Mouse (Mus musculus) G1E (cell line): ENCODE results near the gene Gm20481. TPM values are rescaled to one million over a fixed set of nuclear protein-coding genes. Genes with fewer than 3 reads are reported as not detected.
"Not testable (repeated sequence)": the region's sequence is repeated elsewhere in the genome, so short reads cannot be mapped to it uniquely, and the experiment has no call there.

ENCODE experiments used
- ATAC-seq: 2 replicates; pipeline ENCODE4 v1.8.0; 2016; ENCODE audit warnings: mild to moderate bottlenecking; ENCODE audit not compliant: insufficient number of reproducible peaks, poor library complexity, low FRiP score, severe bottlenecking; ENCODE audit errors: extremely low read depth
- DNase-seq: peaks from one replicate; pipeline ENCODE4 v3.0.0; 2012; ENCODE audit warnings: low spot score
- H3K27me3 ChIP-seq: 2 replicates; pipeline ENCODE4 v1.6.1; 2012; ENCODE audit warnings: mild to moderate bottlenecking, low read length, inconsistent platforms; ENCODE audit not compliant: insufficient read depth
- H3K36me3 ChIP-seq: replicated peaks from 2 replicates; pipeline ENCODE3; 2012; ENCODE audit warnings: mild to moderate bottlenecking, inconsistent platforms
- H3K4me1 ChIP-seq: 2 replicates; pipeline ENCODE4 v1.6.1; 2012; ENCODE audit warnings: low read depth, low read length, inconsistent platforms, mixed read lengths; ENCODE audit not compliant: insufficient read depth
- H3K4me3 ChIP-seq: 2 replicates; pipeline ENCODE4 v1.5.1; 2012; ENCODE audit warnings: low read depth, mild to moderate bottlenecking, inconsistent platforms, low read length, moderate library complexity, mixed read lengths
- H3K9me3 ChIP-seq: replicated peaks from 2 replicates; pipeline ENCODE4 v1.6.1; 2012; ENCODE audit warnings: inconsistent platforms
- CTCF ChIP-seq: IDR thresholded peaks from 2 replicates; pipeline ENCODE4 v1.5.1; 2012; ENCODE audit warnings: low read depth, low read length, inconsistent platforms, mixed read lengths
- GATA1 ChIP-seq: IDR thresholded peaks from 2 replicates; pipeline ENCODE4 v1.6.1; 2012; ENCODE audit warnings: borderline replicate concordance, low read length, inconsistent platforms, mixed read lengths
- GATA2 ChIP-seq: IDR thresholded peaks from 2 replicates; pipeline ENCODE4 v1.6.1; 2012; ENCODE audit warnings: low read depth, low read length, inconsistent platforms, borderline replicate concordance
- POLR2AphosphoS5 ChIP-seq: IDR thresholded peaks from 2 replicates; pipeline ENCODE4 v1.6.1; 2012; ENCODE audit warnings: low read depth, low read length, inconsistent platforms; ENCODE audit not compliant: insufficient replicate concordance
- TAL1 ChIP-seq: conservative IDR thresholded peaks from 2 replicates; pipeline ENCODE4 v1.6.1; 2012; ENCODE audit warnings: low read depth, low read length, inconsistent platforms, mixed read lengths
- polyA plus RNA-seq: library from polyadenylated mRNA; stranded (reverse); fragments of >175 nt; gene quantifications from 2 replicates; pipeline ENCODE4 v1.2.3, GENCODE M21; 2012
- total RNA-seq, 2 experiments: library from RNA; stranded (forward) in 1 of 2; stranded (reverse) in 1 of 2; fragments of 200-1000 nt in 1 of 2; fragments of >200 nt in 1 of 2; fragmentation: Nextera tagmentation in 1 of 2; gene quantifications; 2 replicates each; pipeline ENCODE4 v1.2.3; 2014 to 2017

The Gm20481 gene
- total and polyA plus RNA-seq, 3 experiments = 0.44 TPM; not detected in 2

DNA sequence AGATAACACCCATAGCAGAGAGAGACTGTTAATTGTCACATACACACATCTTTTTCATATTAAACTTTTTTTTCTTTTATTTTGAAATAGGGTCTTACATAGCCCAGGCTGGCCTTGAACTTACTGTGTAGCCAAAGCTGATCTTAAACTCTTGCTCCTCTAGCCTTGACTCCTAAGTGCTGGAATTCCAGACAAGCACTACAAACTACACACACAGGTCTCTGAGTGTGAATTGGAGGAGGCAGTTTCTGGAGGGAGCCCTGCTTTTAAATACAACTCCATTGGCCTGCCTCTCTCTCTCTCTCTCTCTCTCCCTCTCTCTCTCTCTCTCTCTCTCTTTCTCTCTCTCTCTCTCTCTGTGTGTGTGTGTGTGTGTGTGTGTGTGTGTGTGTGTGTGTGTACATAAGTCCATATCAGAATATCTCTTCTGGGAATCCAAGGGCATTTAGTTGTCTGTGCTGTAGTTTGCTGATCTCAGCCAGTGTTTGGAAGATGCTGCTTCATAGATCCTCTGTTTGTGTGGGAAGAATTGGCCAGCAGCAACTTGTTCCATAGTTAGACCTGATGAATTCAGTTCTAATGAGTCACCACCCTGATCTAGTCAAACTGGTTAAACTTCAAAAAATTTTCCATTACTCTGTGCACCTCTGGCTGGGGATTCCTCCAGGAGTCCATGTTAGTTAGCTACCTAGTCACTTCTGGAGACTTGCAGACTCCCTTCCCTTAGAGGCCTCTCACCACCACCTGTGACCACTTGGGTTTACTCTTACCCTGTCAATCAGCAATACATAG, 8.8 kb upstream of the Gm20481 start:
- H3K4me3 ChIP-seq = no peak overlapping the region
- H3K4me1 ChIP-seq = peaks cover 30% of the 10 kb centered on the region
- peaks cover 16% of the 10 kb centered on the region for H3K27me3 ChIP-seq
- ATAC-seq (no peak), DNase-seq (no peak)
- no peak for TF ChIP-seq GATA1
- no peak for TF ChIP-seq TAL1
- TF ChIP-seq POLR2AphosphoS5 = no peak
- TF ChIP-seq CTCF = no peak
- TF ChIP-seq GATA2 = no peak
- H3K9me3 ChIP-seq = peaks cover 14% of the 10 kb centered on the region
- no peaks in the 10 kb centered on the region for H3K36me3 ChIP-seq

DNA sequence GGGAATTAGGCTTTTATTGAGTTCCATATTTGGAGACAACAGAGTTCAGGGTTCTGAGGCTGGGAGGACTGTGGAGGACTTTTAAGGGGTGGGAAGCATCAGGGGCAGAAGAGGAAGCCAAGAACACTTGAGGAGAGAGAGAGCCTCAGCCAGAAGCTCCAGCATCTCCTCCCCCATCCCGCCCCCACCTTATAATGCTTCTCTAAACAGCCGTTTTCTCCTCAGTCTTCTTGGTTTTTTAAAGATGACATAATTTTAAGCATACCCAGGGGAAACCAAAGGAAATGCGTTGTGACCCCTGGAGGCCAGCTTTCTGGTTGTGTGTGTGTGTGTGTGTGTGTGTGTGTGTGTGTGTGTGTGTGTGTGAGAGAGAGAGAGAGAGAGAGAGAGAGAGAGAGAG, 7.6 kb upstream of the Gm20481 start:
- Histone ChIP-seq H3K4me1 (peaks cover 32% of the 10 kb centered on the region), H3K27me3 (peaks cover 18% of the 10 kb centered on the region), H3K4me3 (no peak overlapping the region), H3K36me3 (no peaks in the 10 kb centered on the region), H3K9me3 (peaks cover 14% of the 10 kb centered on the region)
- TF ChIP-seq GATA2 (no peak), GATA1 (no peak), CTCF (no peak), TAL1 (no peak), POLR2AphosphoS5 (no peak)
- ATAC-seq = no peak
- no peak for DNase-seq

DNA sequence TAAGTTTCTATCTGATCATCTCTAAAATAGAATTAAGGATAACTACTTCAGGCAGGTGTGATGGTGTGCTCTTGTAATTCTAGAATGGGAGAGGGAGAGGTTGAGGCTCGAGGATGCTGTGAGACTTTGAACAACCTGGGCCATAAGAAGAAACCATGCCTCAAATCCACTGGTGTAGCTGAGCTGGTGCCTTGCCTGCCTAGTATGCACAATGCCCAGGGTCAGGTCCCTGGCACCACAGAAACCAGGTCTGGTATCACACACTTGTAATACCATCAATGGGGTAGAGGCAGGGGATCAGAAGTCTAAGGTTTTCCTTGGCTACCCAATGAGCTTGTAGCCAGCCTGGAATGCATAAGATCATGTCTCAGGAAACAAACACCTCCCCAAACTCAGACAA, 6.9 kb upstream of the Gm20481 start:
- peaks cover 32% of the 10 kb centered on the region for H3K4me1 ChIP-seq
- no peaks in the 10 kb centered on the region for H3K36me3 ChIP-seq
- TF ChIP-seq GATA2 (no peak), GATA1 (no peak), TAL1 (no peak), POLR2AphosphoS5 (no peak), CTCF (no peak)
- no peak for ATAC-seq
- no peak for DNase-seq
- H3K9me3 ChIP-seq = peaks cover 9% of the 10 kb centered on the region
- H3K4me3 ChIP-seq = no peak overlapping the region
- peaks cover 18% of the 10 kb centered on the region for H3K27me3 ChIP-seq

DNA sequence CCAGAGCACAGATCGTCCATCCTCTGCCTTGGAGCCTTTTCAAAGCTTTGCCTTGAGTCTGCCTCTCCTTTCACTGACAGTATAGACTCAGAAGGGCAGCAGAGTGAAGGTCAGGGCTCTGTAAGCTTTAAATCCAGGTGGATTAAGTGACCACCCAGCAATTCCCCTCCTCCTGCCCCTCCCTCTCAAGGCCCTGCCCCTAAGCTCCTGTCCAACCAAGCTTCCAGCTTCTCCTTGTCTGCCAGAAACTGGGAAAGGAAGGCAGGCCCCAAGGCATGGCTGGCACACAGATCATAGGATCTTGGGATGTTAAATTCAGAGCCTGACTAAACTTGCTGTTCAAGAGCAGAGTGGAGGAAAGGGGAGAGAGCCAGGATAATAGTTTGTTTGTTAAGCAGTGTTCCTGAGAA, 5.1 kb upstream of the Gm20481 start:
- Histone ChIP-seq H3K4me1 (peaks cover 33% of the 10 kb centered on the region), H3K4me3 (no peak overlapping the region), H3K9me3 (no peaks in the 10 kb centered on the region), H3K36me3 (no peaks in the 10 kb centered on the region), H3K27me3 (peaks cover 32% of the 10 kb centered on the region)
- DNase-seq = no peak
- no peak for ATAC-seq
- TF ChIP-seq TAL1 = no peak
- TF ChIP-seq CTCF = no peak
- TF ChIP-seq GATA2 = no peak
- TF ChIP-seq POLR2AphosphoS5 = no peak

DNA sequence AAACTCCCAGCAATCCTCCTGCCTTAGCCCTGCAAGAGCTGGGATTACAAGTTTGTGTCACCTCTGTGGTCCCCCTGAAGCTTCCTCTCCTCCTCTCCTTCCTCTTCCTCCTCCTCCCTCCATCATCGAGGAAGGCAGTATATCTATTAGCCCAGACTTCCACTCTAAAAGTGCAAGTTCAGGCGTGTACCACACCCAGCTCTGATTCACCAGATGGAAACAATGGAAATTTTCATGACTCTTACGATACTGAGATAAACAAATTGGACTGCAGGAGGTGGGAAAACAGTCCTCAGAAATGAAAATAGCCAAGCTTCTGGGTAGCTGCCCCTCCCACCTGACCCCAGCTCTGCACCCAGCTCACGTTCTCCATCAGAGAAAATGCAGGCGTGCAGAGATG, 4.1 kb upstream of the Gm20481 start:
- peaks cover 4% of the 10 kb centered on the region; the same call in 1 of the 2 replicates for H3K9me3 ChIP-seq
- peaks cover 32% of the 10 kb centered on the region for H3K27me3 ChIP-seq
- H3K4me3 ChIP-seq = no peak overlapping the region
- no peak for TF ChIP-seq POLR2AphosphoS5
- TF ChIP-seq GATA2 = no peak
- TF ChIP-seq GATA1 = no peak
- TF ChIP-seq CTCF = no peak
- no peak for TF ChIP-seq TAL1
- no peak for ATAC-seq
- no peak for DNase-seq
- H3K4me1 ChIP-seq = peaks cover 26% of the 10 kb centered on the region
- H3K36me3 ChIP-seq = no peaks in the 10 kb centered on the region

DNA sequence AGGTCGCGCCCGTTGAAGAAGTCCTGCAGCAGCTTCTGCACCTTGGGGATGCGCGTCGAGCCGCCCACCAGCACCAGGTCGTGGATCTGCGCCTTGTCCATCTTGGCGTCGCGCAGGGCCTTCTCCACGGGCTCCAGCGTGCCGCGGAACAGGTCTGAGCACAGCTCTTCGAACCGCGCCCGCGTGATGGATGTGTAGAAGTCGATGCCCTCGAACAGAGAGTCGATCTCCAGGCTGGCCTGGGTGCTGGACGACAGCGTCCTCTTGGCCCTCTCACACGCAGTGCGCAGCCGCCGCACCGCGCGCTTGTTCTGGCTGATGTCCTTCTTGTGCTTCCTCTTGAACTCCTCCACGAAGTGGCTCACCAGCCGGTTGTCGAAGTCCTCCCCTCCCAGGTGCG, 1.1 kb downstream of the Gm20481 start:
- Histone ChIP-seq H3K27me3 (peaks cover 16% of the 10 kb centered on the region), H3K9me3 (peaks cover 16% of the 10 kb centered on the region)
- not testable (repeated sequence) for DNase-seq, H3K36me3 ChIP-seq, H3K4me3 ChIP-seq, ATAC-seq, H3K4me1 ChIP-seq

DNA sequence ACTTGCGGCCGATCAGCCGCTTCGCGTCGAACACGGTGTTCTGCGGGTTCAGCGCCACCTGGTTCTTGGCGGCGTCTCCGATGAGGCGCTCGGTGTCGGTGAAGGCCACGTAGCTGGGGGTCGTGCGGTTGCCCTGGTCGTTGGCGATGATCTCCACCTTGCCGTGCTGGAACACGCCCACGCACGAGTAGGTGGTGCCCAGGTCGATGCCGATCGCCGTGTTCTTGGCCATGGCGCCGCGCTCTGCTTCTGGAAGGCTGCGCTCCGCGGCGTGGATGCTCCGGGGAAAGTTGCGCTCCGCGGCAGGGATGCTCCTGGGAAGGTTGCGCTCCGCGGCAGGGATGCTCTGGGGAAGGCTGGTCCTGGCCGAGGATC, 2.0 kb downstream of the Gm20481 start:
- DNase-seq, H3K4me3 ChIP-seq, H3K4me1 ChIP-seq, ATAC-seq, H3K36me3 ChIP-seq: not testable (repeated sequence)
- peaks cover 16% of the 10 kb centered on the region for H3K9me3 ChIP-seq
- H3K27me3 ChIP-seq = peaks cover 14% of the 10 kb centered on the region

DNA sequence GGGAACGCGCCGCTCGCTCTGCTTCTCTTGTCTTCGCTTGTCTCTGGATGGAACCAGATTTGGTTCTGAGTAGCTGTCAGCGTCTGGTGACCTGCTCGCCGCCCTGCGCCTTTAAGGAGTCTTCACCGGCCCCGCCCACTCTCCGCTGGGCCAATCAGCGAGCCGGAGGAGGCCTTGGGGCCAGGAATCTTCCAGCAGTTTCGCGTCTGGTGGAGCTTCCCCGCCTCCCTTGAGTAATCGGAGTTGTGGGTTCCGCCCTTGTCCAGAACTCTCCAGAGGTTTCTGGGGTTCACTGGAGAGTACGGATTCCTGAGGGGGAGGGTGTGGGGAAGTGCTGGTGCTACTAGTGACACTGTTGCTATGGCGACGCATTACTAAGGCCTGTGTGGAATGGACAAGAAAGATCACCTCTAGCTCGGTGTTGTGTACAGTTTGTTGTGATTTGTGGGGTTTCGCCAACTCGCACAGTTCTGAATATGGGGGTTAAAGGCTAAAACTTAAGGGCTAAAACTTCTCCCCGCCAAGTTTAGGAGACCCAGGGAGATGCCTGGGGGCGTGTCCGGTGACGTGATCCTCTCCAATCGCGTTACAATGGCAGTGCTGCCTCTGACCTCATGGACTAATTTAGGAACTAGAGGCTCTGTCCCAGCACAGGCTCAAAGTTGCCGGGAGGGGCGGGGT, 2.5 kb downstream of the Gm20481 start, which contains the start of the genes Hspa1a and Hspa1l:
Hspa1a (minus strand) TSS at position 88 of the 681 bp plus-strand sequence.
Hspa1l (plus strand) TSS at position 635 of the 681 bp plus-strand sequence.
- not testable (repeated sequence) for H3K4me1 ChIP-seq, DNase-seq, H3K4me3 ChIP-seq
- peak; percentile 49; the same call in 1 of the 2 replicates for ATAC-seq
- H3K36me3 ChIP-seq = peaks cover 10% of the 10 kb centered on the region
- H3K9me3 ChIP-seq = peaks cover 19% of the 10 kb centered on the region
- H3K27me3 ChIP-seq = peaks cover 14% of the 10 kb centered on the region
